Mouse (Mus musculus) embryonic facial prominence, embryonic 15.5 days (tissue): Measurements from ENCODE around the gene Ccnf. TPM values are rescaled to one million over a fixed set of nuclear protein-coding genes. Genes with fewer than 3 reads are reported as not detected.
A peak's percentile ranks its signal among the peaks of the same experiment; 100 is the strongest.

Source experiments
- ATAC-seq: fragments of 200-750 bp; cut with Nextera tagmentation; 2 replicates; pipeline ENCODE4 v1.8.0; 2017; ENCODE audit warnings: low read depth, moderate TSS enrichment; ENCODE audit not compliant: insufficient number of reproducible peaks, low FRiP score, low TSS enrichment
- H3K27ac ChIP-seq: fragments of 300-500 bp; sonication (generic); replicated peaks from 2 replicates; pipeline ENCODE4 v1.5.1; 2015; ENCODE audit warnings: mild to moderate bottlenecking, inconsistent platforms
- H3K27me3 ChIP-seq: fragments of 300-500 bp; sonication (generic); 2 replicates; pipeline ENCODE4 v1.6.1; 2015; ENCODE audit warnings: inconsistent platforms
- H3K36me3 ChIP-seq: fragments of 300-500 bp; sonication (generic); 2 replicates; pipeline ENCODE4 v1.6.1; 2015; ENCODE audit warnings: mild to moderate bottlenecking, inconsistent platforms
- H3K4me1 ChIP-seq: fragments of 300-500 bp; sonication (generic); 2 replicates; pipeline ENCODE4 v1.6.1; 2015; ENCODE audit warnings: inconsistent platforms
- H3K4me2 ChIP-seq: fragments of 300-500 bp; sonication (generic); replicated peaks from 2 replicates; pipeline ENCODE4 v1.6.1; 2015; ENCODE audit warnings: mild to moderate bottlenecking, inconsistent platforms
- H3K4me3 ChIP-seq: fragments of 300-500 bp; sonication (generic); replicated peaks from 2 replicates; pipeline ENCODE4 v1.5.1; 2015; ENCODE audit warnings: mild to moderate bottlenecking, inconsistent platforms
- H3K9ac ChIP-seq: fragments of 300-500 bp; sonication (generic); 2 replicates; pipeline ENCODE4 v1.6.1; 2015; ENCODE audit warnings: inconsistent platforms
- H3K9me3 ChIP-seq: fragments of 300-500 bp; sonication (generic); replicated peaks from 2 replicates; pipeline ENCODE4 v1.6.1; 2016; ENCODE audit warnings: inconsistent platforms
- WGBS: fragments of 180-500 bp; shearing (Covaris S2); methylation state at CpG from one replicate; pipeline ENCODE4 v1.1.7; 2015; 5-methylcytosine and 5-hydroxymethylcytosine counted together
- polyA plus RNA-seq: library from polyadenylated mRNA; unstranded; fragments of >200 nt; fragmentation: Nextera tagmentation; extraction: Ambion mirVana; gene quantifications from 2 replicates; pipeline ENCODE4 v1.2.1, GENCODE M21; 2015

Ccnf gene
- polyA plus RNA-seq, 1 experiment from 2014 or later: 47.2 TPM

- Histone ChIP-seq H3K27me3 (no peaks in the 10 kb centered on the region), H3K36me3 (peaks cover 55% of the 10 kb centered on the region), H3K9me3 (no peaks in the 10 kb centered on the region), H3K4me1 (peaks cover 14% of the 10 kb centered on the region), H3K4me2 (no peak overlapping the region), H3K27ac (no peak overlapping the region), H3K9ac (no peak overlapping the region), H3K4me3 (no peak overlapping the region)
- ATAC-seq: no peak
- WGBS: 85% methylated on average over 5 of the region's 5 CpGs
These were observed 27.8 kb downstream of the Ccnf start for GRCm38 (mm10) chr17:24223513-24223912.

- WGBS: 78% methylated on average over 6 of the region's 6 CpGs
These were observed 28.6 kb downstream of the Ccnf start for GRCm38 (mm10) chr17:24222653-24223052.

GRCm38 (mm10) chr17:24220435-24221411, 30.6 kb downstream of the Ccnf start, which contains the start of gene Tedc2:
TSS of gene Tedc2 (minus strand) at chr17:24220851.
- H3K27ac ChIP-seq: peak within 1 kb of the TSS; percentile 55
- H3K9me3 ChIP-seq: no peaks in the 10 kb centered on the region
- H3K4me2 ChIP-seq: peak within 1 kb of the TSS; percentile 74
- peak within 1 kb of the TSS; percentile 69 for H3K9ac ChIP-seq
- H3K36me3 ChIP-seq: peaks cover 51% of the 10 kb centered on the region
- WGBS: 5% methylated on average over 41 of the region's 41 CpGs
- peaks cover 14% of the 10 kb centered on the region for H3K4me1 ChIP-seq
- peak; percentile 92 for ATAC-seq
- peak within 1 kb of the TSS; percentile 74 for H3K4me3 ChIP-seq
- H3K27me3 ChIP-seq: no peaks in the 10 kb centered on the region

More at GRCm38 (mm10) chr17:24222653-24223052, 28.6 kb downstream of the Ccnf start:
- H3K4me1 ChIP-seq: peaks cover 14% of the 10 kb centered on the region
- ATAC-seq: no peak
- H3K36me3 ChIP-seq: peaks cover 52% of the 10 kb centered on the region
- no peaks in the 10 kb centered on the region for H3K9me3 ChIP-seq
- H3K9ac ChIP-seq: no peak overlapping the region
- H3K4me3 ChIP-seq: no peak overlapping the region
- no peaks in the 10 kb centered on the region for H3K27me3 ChIP-seq
- H3K27ac ChIP-seq: no peak overlapping the region
- no peak overlapping the region for H3K4me2 ChIP-seq

GRCm38 (mm10) chr17:24216836-24217235, 34.4 kb downstream of the Ccnf start:
- H3K4me1 ChIP-seq: peaks cover 26% of the 10 kb centered on the region
- no peaks in the 10 kb centered on the region for H3K9me3 ChIP-seq
- no peak for ATAC-seq
- no peak overlapping the region for H3K27ac ChIP-seq
- no peak overlapping the region for H3K9ac ChIP-seq
- H3K36me3 ChIP-seq: peaks cover 27% of the 10 kb centered on the region
- H3K27me3 ChIP-seq: no peaks in the 10 kb centered on the region
- no peak overlapping the region for H3K4me2 ChIP-seq
- H3K4me3 ChIP-seq: no peak overlapping the region
- WGBS: 62% methylated on average over 4 of the region's 4 CpGs

GRCm38 (mm10) chr17:24213186-24213585, 38.1 kb downstream of the Ccnf start:
- ATAC-seq: no peak
- H3K27ac ChIP-seq: no peak overlapping the region
- H3K4me2 ChIP-seq: no peak overlapping the region
- H3K9ac ChIP-seq: no peak overlapping the region
- peaks cover 49% of the 10 kb centered on the region for H3K4me1 ChIP-seq
- H3K9me3 ChIP-seq: no peaks in the 10 kb centered on the region
- H3K4me3 ChIP-seq: no peak overlapping the region
- H3K36me3 ChIP-seq: peaks cover 26% of the 10 kb centered on the region
- WGBS: 56% methylated on average over 6 of the region's 6 CpGs
- H3K27me3 ChIP-seq: no peaks in the 10 kb centered on the region

- Histone ChIP-seq H3K4me3 (peak overlapping the region; percentile 50), H3K4me2 (peak overlapping the region; percentile 97), H3K9me3 (no peaks in the 10 kb centered on the region), H3K9ac (no peak overlapping the region), H3K27me3 (no peaks in the 10 kb centered on the region), H3K36me3 (peaks cover 22% of the 10 kb centered on the region), H3K27ac (peak overlapping the region; percentile 93; the same call in 1 of the 2 replicates), H3K4me1 (peaks cover 55% of the 10 kb centered on the region)
- WGBS: 30% methylated on average over 5 of the region's 5 CpGs
- no peak for ATAC-seq
These were observed 38.8 kb downstream of the Ccnf start for GRCm38 (mm10) chr17:24212441-24213018.

GRCm38 (mm10) chr17:24211631-24212440, 39.4 kb downstream of the Ccnf start:
- H3K9ac ChIP-seq: peak overlapping the region; percentile 54
- H3K4me2 ChIP-seq: peak overlapping the region; percentile 97
- H3K9me3 ChIP-seq: no peaks in the 10 kb centered on the region
- no peaks in the 10 kb centered on the region for H3K27me3 ChIP-seq
- peak overlapping the region; percentile 50 for H3K4me3 ChIP-seq
- no peak for ATAC-seq
- 1% methylated on average over 37 of the region's 37 CpGs for WGBS
- H3K36me3 ChIP-seq: peaks cover 15% of the 10 kb centered on the region
- peak overlapping the region; percentile 93 for H3K27ac ChIP-seq
- H3K4me1 ChIP-seq: peaks cover 62% of the 10 kb centered on the region

GRCm38 (mm10) chr17:24210591-24210990, 40.7 kb downstream of the Ccnf start:
- Histone ChIP-seq H3K9ac (no peak overlapping the region), H3K27me3 (no peaks in the 10 kb centered on the region), H3K36me3 (peaks cover 5% of the 10 kb centered on the region), H3K4me2 (no peak overlapping the region; the same call in 1 of the 2 replicates), H3K27ac (peak overlapping the region; percentile 93), H3K4me3 (no peak overlapping the region), H3K4me1 (peaks cover 75% of the 10 kb centered on the region), H3K9me3 (no peaks in the 10 kb centered on the region)
- 55% methylated on average over 3 of the region's 3 CpGs for WGBS
- ATAC-seq: no peak

- H3K9me3 ChIP-seq: no peaks in the 10 kb centered on the region
- H3K36me3 ChIP-seq: no peaks in the 10 kb centered on the region
- no peak overlapping the region for H3K9ac ChIP-seq
- no peaks in the 10 kb centered on the region for H3K27me3 ChIP-seq
- peak overlapping the region; percentile 90 for H3K4me2 ChIP-seq
- peaks cover 79% of the 10 kb centered on the region for H3K4me1 ChIP-seq
- no peak for ATAC-seq
- 65% methylated on average over 3 of the region's 3 CpGs for WGBS
- peak overlapping the region; percentile 93 for H3K27ac ChIP-seq
- peak overlapping the region; percentile 72; the same call in 1 of the 2 replicates for H3K4me3 ChIP-seq
These were observed 41.4 kb downstream of the Ccnf start for GRCm38 (mm10) chr17:24209916-24210240.

- WGBS: under 1% methylated on average over 41 of the region's 43 CpGs
- peak within 1 kb of the TSS; percentile 93 for H3K27ac ChIP-seq
- H3K9ac ChIP-seq: peak within 1 kb of the TSS; percentile 58
- peak within 1 kb of the TSS; percentile 90 for H3K4me2 ChIP-seq
- H3K4me3 ChIP-seq: peak within 1 kb of the TSS; percentile 72
- ATAC-seq: peak; percentile 84
- H3K9me3 ChIP-seq: no peaks in the 10 kb centered on the region
- H3K27me3 ChIP-seq: no peaks in the 10 kb centered on the region
- H3K4me1 ChIP-seq: peaks cover 85% of the 10 kb centered on the region
- H3K36me3 ChIP-seq: no peaks in the 10 kb centered on the region
These were observed 42.0 kb downstream of the Ccnf start, which contains the start of gene Ntn3 for GRCm38 (mm10) chr17:24209043-24209915. TSS of gene Ntn3 (minus strand) at chr17:24209531.
